Mouse (Mus musculus) midbrain, embryonic 11.5 days (tissue): ENCODE measurements at regions not wholly inside any gene's neighbourhood (a gene's known extent, or its start where the extent isn't known, plus 50 kb on each side); places are given as distances from the start of the nearest gene placed in this dataset.
A peak's percentile ranks its signal among the peaks of the same experiment; 100 is the strongest.
"Not testable (repeated sequence)": the region's sequence is repeated elsewhere in the genome, so short reads cannot be mapped to it uniquely, and the experiment has no call there.

Source experiments
- ATAC-seq: fragments of 200-750 bp; cut with Nextera tagmentation; 2 replicates; pipeline ENCODE4 v1.8.0; 2017; ENCODE audit warnings: moderate TSS enrichment, moderate library complexity; ENCODE audit not compliant: low FRiP score
- DNase-seq: peaks from one replicate; pipeline ENCODE4 v3.0.0; 2015; ENCODE audit warnings: low spot score; ENCODE audit errors: missing footprints
- H3K27ac ChIP-seq: fragments of 300-500 bp; sonication (generic); 2 replicates; pipeline ENCODE4 v1.5.1; 2014; ENCODE audit warnings: low read depth, low read length
- H3K27me3 ChIP-seq: fragments of 300-500 bp; sonication (generic); 2 replicates; pipeline ENCODE4 v1.6.1; 2014; ENCODE audit warnings: mild to moderate bottlenecking, low read length, moderate library complexity, mixed read lengths; ENCODE audit not compliant: control insufficient read depth, insufficient read depth
- H3K36me3 ChIP-seq: fragments of 300-500 bp; sonication (generic); 2 replicates; pipeline ENCODE4 v1.6.1; 2014; ENCODE audit warnings: mild to moderate bottlenecking, low read length, moderate library complexity, mixed read lengths; ENCODE audit not compliant: control insufficient read depth, insufficient read depth
- H3K4me1 ChIP-seq: fragments of 300-500 bp; sonication (generic); 2 replicates; pipeline ENCODE4 v1.6.1; 2014; ENCODE audit warnings: low read length; ENCODE audit not compliant: control insufficient read depth, insufficient read depth
- H3K4me2 ChIP-seq: fragments of 300-500 bp; sonication (generic); 2 replicates; pipeline ENCODE4 v1.6.1; 2014; ENCODE audit warnings: mild to moderate bottlenecking, moderate library complexity
- H3K4me3 ChIP-seq: fragments of 300-500 bp; sonication (generic); 2 replicates; pipeline ENCODE4 v1.5.1; 2014; ENCODE audit warnings: low read depth, low read length
- H3K9ac ChIP-seq: fragments of 300-500 bp; sonication (generic); 2 replicates; pipeline ENCODE4 v1.6.1; 2014; ENCODE audit warnings: low read length
- H3K9me3 ChIP-seq: fragments of 300-500 bp; sonication (generic); 2 replicates; pipeline ENCODE4 v1.6.1; 2016; ENCODE audit warnings: low read length; ENCODE audit not compliant: control insufficient read depth
- whole genome bisulfite sequencing: fragments of 180-500 bp; shearing (Covaris S2); extraction: QIAGEN DNeasy Blood & Tissue Kit; methylation state at CpG from one replicate; pipeline ENCODE4 v1.1.7; 2014; 5-methylcytosine and 5-hydroxymethylcytosine counted together

DNA sequence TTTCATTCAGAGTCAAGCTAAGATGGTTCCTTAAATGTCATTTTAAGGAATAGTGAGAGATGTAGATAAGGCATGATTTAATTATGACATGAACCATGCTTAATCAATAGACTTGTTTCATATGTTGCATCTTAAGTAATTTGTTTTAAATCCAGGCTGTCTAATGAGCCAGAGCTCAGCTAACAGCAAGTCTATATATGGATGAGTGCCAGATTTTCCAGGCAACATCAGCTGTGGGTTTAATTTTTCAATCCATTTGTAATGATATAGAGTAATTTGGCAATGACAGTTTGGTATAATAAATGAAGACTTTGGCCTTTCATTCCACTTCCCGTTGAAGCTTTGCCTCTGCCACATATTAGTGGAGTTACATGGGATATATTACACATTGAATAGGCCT, 677.3 kb upstream of the Sorcs1 start:
- Histone ChIP-seq H3K9me3 (no peaks in the 10 kb centered on the region), H3K36me3 (no peaks in the 10 kb centered on the region), H3K27me3 (no peaks in the 10 kb centered on the region), H3K4me3 (no peak overlapping the region), H3K27ac (no peak overlapping the region), H3K4me1 (no peaks in the 10 kb centered on the region), H3K9ac (no peak overlapping the region), H3K4me2 (no peak overlapping the region)
- ATAC-seq (no peak), DNase-seq (no peak)
- WGBS = 87% methylated on average over 1 of the region's 1 CpGs

DNA sequence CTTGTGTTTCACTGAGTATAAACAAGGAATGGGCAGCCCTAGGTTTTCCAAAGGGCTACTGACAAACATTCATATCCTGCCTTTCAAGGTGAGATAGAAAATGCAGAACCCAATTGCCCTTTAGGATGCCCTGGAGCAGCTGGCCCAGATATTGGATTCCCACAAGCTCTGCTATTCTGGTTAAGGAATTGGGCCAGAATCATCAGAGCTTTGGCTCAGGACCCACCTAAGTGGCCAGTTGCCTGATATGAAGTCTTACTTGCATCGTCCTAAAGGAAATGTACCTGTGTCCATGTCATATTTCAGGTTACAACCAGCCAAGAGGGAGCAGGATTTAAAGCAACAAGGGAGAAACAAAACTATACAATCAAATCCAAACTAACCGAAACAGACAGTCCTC, 662.0 kb upstream of the Sorcs1 start:
- no peaks in the 10 kb centered on the region for H3K36me3 ChIP-seq
- no peaks in the 10 kb centered on the region for H3K27me3 ChIP-seq
- WGBS = 83% methylated on average over 2 of the region's 2 CpGs
- no peak overlapping the region for H3K27ac ChIP-seq
- H3K9me3 ChIP-seq = no peaks in the 10 kb centered on the region
- DNase-seq (no peak), ATAC-seq (no peak)
- H3K9ac ChIP-seq = no peak overlapping the region
- no peak overlapping the region for H3K4me3 ChIP-seq
- H3K4me2 ChIP-seq = no peak overlapping the region
- H3K4me1 ChIP-seq = no peaks in the 10 kb centered on the region

DNA sequence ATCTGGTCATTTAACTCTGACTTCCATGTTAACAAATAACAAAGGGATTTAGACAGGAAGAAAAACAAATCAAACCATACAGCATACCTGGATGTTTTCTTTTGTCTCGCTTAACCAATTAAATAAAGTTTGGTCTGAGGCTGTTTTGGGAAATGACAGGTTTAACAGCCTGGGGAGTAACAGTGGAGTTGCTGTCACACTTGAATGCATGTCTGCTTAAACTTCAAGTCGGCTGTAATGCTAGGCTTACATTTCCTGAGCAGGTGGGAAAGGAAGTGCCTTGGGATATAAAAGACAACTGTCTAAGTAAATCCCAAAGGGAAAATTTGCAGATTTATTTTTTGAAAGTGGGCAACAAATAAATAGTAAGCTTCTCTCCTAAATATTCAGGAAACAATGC, 651.6 kb upstream of the Sorcs1 start:
- DNase-seq (no peak), ATAC-seq (no peak)
- no peak overlapping the region for H3K4me3 ChIP-seq
- no peak overlapping the region for H3K9ac ChIP-seq
- no peaks in the 10 kb centered on the region for H3K27me3 ChIP-seq
- H3K4me1 ChIP-seq = no peaks in the 10 kb centered on the region
- H3K4me2 ChIP-seq = no peak overlapping the region
- no peak overlapping the region for H3K27ac ChIP-seq
- no peaks in the 10 kb centered on the region for H3K36me3 ChIP-seq
- no peaks in the 10 kb centered on the region for H3K9me3 ChIP-seq
- WGBS = 58% methylated on average over 2 of the region's 2 CpGs

DNA sequence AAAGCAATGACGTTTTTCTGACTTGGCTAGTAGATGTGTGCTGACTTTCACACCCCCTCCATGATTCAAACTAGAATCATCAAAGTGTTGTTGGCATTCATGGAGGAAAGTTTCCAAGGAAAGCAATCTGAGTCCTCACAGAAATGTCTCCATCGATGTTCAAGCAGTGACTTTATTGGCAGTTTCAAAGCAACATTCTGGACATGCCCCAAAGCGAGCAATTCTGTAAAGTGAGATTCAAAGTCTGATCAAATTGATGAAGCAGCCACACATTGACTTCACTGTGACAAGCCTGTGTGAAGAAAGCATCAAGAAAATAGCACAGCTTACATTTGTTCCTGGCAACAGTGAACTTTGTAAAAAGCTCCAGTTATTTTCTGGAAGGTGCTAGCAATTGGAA, 625.3 kb upstream of the Sorcs1 start:
- DNase-seq = no peak
- H3K4me2 ChIP-seq = no peak overlapping the region
- H3K36me3 ChIP-seq = no peaks in the 10 kb centered on the region
- H3K4me1 ChIP-seq = no peaks in the 10 kb centered on the region
- 88% methylated on average over 3 of the region's 3 CpGs for WGBS
- ATAC-seq = no peak
- H3K9ac ChIP-seq = no peak overlapping the region
- H3K9me3 ChIP-seq = no peaks in the 10 kb centered on the region
- no peak overlapping the region for H3K27ac ChIP-seq
- no peaks in the 10 kb centered on the region for H3K27me3 ChIP-seq
- no peak overlapping the region for H3K4me3 ChIP-seq

GRCm38 (mm10) chr19:51296631-51297030, 618.2 kb upstream of the Sorcs1 start:
- not testable (repeated sequence) for H3K4me1 ChIP-seq, DNase-seq, H3K27ac ChIP-seq, H3K9ac ChIP-seq, H3K4me2 ChIP-seq, H3K4me3 ChIP-seq, H3K9me3 ChIP-seq, H3K27me3 ChIP-seq, ATAC-seq, H3K36me3 ChIP-seq
- 94% methylated on average over 4 of the region's 4 CpGs for WGBS

DNA sequence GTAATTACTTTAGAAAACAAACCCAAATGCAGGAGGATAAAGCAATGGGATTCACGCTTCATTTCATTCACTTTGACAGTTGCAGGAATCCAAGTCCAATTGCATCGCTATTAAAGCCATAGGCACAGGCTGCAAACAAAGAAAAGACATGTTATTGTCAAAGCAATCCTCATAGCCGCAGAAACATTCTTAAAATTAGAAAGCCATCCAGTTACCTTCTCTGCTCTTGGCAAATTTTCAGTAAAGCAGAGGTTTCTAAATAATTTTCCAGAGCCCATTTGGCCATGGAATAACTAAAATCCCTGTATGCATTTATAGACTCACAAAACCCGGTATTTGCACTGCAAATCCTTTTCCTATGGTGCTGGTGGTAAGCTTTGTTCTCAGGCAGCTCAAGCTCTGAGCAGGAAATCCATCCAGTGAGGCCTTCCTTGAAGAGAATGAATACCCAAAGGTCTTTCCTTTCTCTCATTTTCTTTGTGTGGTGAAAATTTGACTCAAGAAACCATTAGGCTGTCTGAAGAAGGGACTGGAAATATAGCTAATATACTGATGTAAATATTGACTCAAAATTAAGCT, 590.6 kb upstream of the Sorcs1 start:
- H3K4me3 ChIP-seq = no peak overlapping the region
- WGBS = 15% methylated on average over 4 of the region's 4 CpGs
- no peak overlapping the region for H3K4me2 ChIP-seq
- no peak overlapping the region for H3K9ac ChIP-seq
- H3K9me3 ChIP-seq = no peaks in the 10 kb centered on the region
- H3K36me3 ChIP-seq = no peaks in the 10 kb centered on the region
- no peaks in the 10 kb centered on the region for H3K27me3 ChIP-seq
- peak overlapping the region; percentile 58 for H3K27ac ChIP-seq
- ATAC-seq (peak; percentile 62; the same call in 1 of the 2 replicates), DNase-seq (peak; percentile 90)
- H3K4me1 ChIP-seq = peaks cover 5% of the 10 kb centered on the region; the same call in 1 of the 2 replicates

DNA sequence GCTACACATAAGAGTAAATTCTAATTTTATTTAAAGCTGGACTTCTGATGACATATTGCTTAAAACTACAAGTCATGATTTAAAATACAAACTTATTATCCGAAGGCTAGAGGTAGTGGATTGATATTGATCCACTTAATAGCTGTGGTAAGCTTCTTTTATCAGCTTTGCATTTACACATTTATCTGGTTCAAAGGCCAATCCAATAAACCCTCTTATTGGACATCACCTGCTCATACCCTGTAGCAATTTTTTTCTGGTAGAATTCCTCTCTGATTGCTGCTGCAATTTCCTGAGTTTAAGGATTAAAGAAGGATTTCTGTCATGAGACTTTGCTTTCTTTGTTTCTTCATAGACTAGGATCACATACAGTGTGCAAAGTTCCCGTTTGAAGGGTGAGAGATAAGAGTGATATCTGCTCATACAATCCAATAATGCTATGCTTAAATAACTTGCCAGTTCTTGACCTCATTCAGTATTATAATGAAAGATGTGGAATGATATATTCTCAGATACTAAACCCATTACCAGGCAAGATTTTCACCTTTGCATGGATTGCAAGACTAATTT, 561.9 kb upstream of the Sorcs1 start:
- H3K27ac ChIP-seq = no peak overlapping the region
- H3K27me3 ChIP-seq = no peaks in the 10 kb centered on the region
- WGBS = 62% methylated on average over 2 of the region's 2 CpGs
- H3K36me3 ChIP-seq = no peaks in the 10 kb centered on the region
- no peaks in the 10 kb centered on the region for H3K4me1 ChIP-seq
- H3K9ac ChIP-seq = no peak overlapping the region
- ATAC-seq (no peak), DNase-seq (no peak)
- H3K9me3 ChIP-seq = no peaks in the 10 kb centered on the region
- H3K4me3 ChIP-seq = no peak overlapping the region
- no peak overlapping the region for H3K4me2 ChIP-seq

DNA sequence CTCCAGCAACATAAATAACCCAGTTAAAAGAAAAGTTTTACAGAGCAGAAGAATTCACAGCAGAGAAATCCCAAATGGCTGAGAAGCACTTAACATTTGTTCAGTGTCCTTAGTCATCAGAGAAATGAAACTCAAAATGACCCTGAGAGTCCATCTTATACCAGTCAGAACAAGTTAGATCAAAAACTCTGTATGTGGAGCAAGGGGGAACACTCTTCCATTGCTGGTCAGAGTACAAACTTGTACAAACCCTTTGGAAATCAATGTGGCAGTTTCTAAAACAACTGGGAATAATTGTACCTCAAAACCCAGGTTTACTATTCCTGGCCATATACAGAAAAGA, 559.7 kb upstream of the Sorcs1 start:
- H3K4me2 ChIP-seq = no peak overlapping the region
- H3K4me1 ChIP-seq = peaks cover under 1% of the 10 kb centered on the region; the same call in 1 of the 2 replicates
- no peaks in the 10 kb centered on the region for H3K36me3 ChIP-seq
- H3K27ac ChIP-seq = no peak overlapping the region
- no peaks in the 10 kb centered on the region for H3K27me3 ChIP-seq
- no peak overlapping the region for H3K4me3 ChIP-seq
- H3K9ac ChIP-seq = no peak overlapping the region
- no peaks in the 10 kb centered on the region for H3K9me3 ChIP-seq
- DNase-seq (no peak), ATAC-seq (no peak)

DNA sequence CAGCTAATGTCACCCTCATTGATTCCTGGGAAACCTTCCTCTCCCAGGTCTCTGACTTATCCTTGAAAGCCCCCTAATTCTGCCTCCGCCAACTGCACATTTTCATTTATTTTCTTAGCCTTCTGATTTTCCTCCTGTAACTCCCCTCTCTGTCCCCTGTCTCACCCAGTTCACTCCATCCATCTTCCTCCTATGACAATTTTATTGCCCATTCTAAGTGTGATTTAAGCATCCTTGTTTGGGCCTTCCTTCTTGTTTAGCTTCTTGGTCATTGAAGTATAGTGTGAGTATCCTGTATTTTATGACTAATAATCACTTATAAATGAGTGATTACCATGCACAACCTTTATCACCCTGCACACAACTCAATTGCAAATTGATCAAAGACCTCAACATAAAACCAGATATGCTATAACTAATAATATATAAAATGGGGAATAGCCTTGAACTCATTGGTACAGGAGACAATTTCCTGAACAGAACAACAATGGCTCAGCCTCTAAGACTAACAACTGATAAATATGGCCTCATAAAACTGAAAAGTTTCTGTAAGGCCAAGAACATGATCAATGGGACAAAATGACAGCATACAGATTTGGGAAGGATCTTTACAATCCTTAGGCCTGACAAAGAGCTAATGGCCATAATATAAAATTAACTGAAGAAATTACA, 559.2 kb upstream of the Sorcs1 start:
- no peak overlapping the region for H3K9ac ChIP-seq
- no peaks in the 10 kb centered on the region for H3K9me3 ChIP-seq
- H3K27ac ChIP-seq = no peak overlapping the region
- H3K4me3 ChIP-seq = no peak overlapping the region
- ATAC-seq (no peak), DNase-seq (no peak)
- no peaks in the 10 kb centered on the region for H3K27me3 ChIP-seq
- peaks cover 3% of the 10 kb centered on the region; the same call in 1 of the 2 replicates for H3K4me1 ChIP-seq
- no peak overlapping the region for H3K4me2 ChIP-seq
- 92% methylated on average over 1 of the region's 1 CpGs for WGBS
- no peaks in the 10 kb centered on the region for H3K36me3 ChIP-seq
